Mouse (Mus musculus): ENCODE measurements at regions not wholly inside any gene's neighbourhood (a gene's known extent, or its start where the extent isn't known, plus 50 kb on each side); places are given as distances from the start of the nearest gene placed in this dataset.

DNA sequence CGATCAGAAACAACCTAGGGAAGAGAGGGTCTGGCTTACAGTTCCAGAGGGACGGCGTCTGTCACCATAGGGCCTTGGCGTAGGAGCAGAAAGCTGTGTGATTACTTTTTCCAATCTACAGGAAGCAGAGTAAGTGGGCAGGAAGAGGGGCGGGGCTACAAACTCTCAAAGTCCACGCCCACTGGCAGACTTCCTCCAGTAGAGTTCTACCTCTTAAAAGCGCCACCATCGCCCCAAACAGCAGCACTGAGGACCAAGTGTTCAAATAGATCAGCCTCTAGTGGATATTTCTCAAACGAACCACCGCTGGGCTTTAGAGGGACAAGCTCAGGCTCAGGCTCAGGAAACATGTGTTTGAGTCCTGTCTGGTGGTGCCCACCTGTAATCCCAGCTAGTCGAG is 231.2 kb upstream of the Msx2 start:
- no peak for DNase-seq (ENCODE audit: low spot score in 2 of 2)

DNA sequence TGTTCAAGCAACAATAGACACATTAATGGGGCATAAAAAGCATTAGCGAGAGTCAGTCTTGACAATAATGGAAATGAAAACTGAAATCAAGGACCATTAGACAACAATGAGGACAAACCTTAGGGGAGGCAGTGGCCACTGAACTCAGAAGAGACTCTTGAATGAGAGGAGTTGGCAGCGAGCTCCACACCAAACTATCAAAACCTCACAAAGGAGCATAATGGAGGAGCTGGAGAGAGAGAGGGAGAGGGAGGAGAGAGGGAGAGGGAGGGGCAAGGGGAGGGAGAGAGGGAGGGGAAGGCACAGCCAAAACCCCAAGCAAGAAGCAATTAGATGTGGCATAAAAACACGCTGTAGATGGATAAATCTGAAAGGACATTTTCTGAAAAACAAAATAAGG is 227.4 kb upstream of the Msx2 start:
- no peak for DNase-seq (ENCODE audit: low spot score in 2 of 2)

DNA sequence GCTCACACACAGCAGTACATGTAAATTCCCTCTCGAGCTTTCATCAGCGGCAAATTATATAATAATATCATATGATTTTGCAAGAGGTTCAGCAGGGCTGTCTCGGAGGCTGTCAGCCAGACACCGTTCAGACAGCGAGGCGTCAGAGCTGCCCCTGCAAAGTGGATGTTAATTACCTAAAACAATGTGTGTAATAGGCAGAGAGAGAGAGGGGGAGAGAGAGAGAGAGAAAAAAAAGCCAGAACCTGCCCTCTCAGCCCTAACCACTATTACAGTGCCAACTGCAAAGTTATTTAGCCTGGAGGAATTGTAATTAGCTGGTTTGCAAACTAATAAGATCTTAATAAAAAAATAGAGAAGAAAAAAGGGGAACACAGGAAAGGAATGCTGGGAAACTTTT is 225.1 kb upstream of the Msx2 start:
- DNase-seq (ENCODE audit: low spot score in 2 of 2): no peak

DNA sequence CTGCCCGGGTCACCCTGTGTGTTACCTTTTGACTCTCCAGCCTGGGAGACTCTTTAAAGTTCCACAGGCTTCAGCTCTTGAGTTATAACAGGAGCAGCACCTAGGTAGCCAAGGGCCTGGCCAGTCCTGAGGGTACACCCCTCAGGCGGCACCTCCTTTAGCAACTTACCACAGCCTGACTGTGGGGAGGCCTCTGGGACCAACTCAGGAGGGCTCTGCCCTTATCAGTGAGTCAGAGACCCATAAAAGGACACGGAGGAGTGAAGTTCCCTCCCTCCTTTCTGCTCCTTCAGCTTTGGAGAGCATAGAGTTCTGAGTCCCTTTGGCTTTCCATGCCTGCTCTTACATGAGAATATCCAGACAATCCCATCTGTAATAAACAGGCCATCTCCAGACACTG is 222.5 kb upstream of the Msx2 start:
- DNase-seq (ENCODE audit: low spot score in 2 of 2): peak in 1 of 2 experiments; percentile 11

DNA sequence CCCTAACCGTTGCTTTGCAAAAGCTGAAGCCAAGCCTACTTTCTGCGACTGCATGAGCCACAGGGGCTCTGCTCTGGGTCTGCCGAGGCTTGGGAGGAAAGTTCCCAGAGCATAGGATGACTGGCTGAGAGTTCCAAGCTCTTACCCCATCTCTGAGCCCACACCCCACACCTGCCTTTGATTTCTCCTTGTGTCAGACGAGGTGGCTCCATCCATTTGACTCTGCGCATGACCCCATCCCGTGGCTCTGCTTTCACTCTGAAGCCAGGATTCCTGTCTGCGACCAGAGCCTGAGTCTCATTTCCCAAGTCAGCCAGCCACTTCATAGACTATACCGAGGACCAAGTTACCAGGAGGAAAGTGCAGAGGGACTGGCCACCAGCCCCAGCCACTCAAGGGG is 216.1 kb upstream of the Msx2 start:
- no peak for DNase-seq (ENCODE audit: low spot score in 2 of 2)

DNA sequence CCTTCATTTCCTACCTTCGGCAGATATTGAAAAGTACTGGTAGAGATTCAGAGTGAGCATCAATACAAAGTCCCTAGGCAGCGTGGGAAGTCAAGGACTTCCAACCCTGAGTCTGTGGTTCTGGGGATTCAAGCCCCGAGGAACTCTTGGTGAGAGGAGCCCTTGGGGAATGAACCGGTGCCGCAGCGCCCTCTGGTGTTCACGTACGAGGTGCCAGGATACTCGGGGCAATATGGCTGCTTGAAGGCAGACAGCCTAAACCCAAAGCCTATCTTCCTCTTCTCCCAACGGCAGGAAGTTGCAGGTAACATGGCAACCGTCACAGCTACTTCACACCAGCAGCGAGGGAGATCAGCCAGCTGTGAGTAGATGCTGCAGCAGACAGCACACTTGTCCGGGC is 215.6 kb upstream of the Msx2 start:
- peak; percentile 73 to 76 for DNase-seq (ENCODE audit: low spot score in 2 of 2)

DNA sequence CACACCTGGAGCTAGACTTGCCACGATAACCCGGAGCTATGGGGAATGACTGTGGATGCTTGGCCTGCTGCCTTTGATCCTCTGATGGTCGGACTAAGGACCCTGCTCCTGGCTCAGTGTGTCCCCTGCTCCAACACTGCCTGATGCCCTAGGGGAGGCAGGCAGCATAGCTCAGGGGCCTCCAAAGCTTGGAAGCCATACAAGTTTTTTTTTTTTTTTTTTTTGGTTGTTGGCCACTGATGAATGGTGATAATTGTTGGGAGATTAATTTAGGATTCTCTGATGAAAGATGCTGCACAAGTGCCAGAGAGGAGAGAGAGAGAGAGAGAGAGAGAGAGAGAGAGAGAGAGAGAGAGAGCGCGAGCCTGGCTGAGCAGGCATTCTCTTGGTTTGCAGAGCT is 211.6 kb upstream of the Msx2 start:
- DNase-seq (ENCODE audit: low spot score in 2 of 2): no peak

DNA sequence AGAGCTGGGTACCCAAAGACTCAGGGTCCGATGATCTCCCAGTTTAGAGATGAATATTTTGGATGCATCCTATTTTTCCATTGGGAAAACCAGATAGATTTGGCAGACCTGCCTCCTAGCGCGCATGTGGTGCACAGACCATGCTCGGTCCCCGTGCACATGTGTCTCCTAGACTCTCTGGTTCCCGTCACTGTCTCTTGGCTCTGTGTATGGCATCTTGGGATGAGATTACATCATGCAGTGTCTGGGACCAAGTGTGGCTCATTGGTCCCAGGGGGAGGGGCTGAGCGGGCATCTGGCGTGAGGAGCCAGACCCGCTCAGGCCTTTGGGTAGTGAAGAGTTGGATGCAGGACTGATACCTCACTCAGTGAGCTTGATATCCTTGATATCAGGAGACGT is 204.3 kb upstream of the Msx2 start:
- no peak for DNase-seq (ENCODE audit: low spot score in 2 of 2)

DNA sequence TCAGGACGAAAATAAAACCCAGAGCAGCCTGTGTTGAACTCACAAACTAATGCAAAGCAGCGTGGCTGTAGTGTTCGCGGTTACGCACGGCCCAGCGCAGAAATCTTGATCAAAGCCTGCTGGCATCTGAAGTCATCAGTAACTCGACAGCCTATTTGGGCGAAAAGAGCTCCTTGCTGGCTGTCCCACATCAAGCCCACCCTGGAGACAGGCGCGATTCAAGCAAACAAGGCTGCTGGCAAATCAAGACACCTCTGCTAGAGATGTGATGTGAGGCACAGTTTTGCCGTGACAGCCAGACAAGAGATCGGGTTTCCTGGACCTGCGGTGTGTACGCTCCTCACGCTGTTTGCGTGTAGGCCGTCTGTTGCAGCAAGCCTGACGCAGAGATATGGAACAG is 197.5 kb upstream of the Msx2 start:
- DNase-seq (ENCODE audit: low spot score in 2 of 2): no peak

DNA sequence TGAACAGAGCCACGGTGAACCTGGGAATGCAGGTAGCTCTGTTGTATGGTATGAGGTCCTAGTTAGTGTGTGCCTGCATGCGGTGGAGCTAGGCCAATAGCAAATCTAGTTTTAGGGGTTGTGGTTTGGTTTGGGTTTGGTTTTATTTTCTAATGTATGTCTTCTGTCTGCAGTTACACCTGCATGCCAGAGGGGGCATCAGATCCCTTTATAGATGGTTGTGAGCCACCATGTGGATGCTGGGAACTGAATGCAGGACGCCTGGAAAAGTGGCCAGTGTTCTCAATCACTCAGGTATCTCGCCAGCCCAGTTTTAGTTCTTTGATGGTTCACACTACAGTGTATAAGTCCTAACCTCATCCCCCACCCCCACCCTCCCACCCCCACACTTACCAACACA is 194.6 kb upstream of the Msx2 start:
- no peak for DNase-seq (ENCODE audit: low spot score in 2 of 2)

DNA sequence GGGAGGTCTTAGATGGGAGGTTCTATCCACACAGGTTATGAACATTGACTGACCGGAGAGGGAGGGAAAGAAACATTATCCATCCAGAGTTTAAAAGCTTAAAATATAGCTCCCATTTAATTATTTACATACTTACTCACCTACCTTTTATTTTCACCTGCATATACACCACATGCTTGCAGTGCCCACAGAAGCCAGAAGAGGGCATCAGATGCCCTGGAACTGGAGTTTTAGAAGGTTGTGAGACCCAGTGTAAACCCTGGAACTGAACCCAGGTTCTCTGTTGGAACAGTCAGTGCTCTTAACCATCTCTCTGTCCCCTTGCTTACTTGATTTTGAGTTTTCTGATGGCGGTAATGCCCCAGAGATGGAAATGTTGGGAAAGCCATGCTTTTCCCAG is 192.7 kb upstream of the Msx2 start:
- no peak for DNase-seq (ENCODE audit: low spot score in 2 of 2)

DNA sequence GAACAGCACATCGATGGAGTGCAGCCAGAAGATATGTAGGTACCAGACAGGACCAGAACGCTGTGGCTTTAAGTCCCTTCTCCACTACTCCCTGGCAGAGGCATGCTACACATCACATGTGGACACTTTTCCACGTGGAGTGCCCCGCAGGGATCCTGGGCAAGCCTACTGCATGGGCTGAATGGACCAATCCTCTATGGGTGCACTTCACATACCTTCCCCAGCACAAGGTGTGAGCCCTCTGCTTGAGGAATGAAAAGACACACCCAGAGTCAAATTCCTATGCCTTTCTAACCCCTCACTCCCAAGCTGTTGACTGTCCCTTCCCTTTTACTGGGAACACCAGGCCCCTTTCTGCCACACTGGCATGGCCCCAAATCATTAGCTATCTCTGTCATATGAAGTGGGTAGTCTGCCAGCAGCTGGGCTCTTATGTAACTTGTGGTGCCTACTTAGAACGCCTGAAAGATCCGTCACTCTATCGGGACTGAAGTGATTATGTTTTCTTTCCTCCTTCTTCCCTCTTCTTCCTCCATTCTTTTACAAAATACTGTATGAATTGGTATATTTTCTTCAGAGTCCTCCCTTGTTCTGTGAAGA is 191.9 kb upstream of the Msx2 start:
- DNase-seq (ENCODE audit: low spot score in 2 of 2): no peak

DNA sequence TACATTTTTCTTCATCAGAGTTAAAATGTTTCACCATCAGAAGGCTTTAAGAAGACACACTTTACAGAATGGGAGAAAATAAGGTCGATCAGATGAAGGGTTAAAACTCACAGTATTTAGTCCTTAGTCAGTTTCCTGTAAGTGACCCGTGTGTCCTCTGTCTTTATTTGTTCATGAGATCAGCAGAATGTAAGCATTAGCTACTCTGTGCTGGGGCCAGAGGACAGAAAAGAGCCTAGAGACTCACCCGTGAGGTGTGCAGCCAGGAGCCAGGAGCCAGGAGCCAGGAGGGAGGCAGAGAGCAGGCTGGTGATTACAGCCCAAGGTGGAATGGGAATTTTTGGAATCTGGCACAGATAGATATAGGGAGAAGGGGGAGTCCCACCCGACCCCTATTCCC is 180.0 kb upstream of the Msx2 start:
- no peak for DNase-seq (ENCODE audit: low spot score in 2 of 2)

DNA sequence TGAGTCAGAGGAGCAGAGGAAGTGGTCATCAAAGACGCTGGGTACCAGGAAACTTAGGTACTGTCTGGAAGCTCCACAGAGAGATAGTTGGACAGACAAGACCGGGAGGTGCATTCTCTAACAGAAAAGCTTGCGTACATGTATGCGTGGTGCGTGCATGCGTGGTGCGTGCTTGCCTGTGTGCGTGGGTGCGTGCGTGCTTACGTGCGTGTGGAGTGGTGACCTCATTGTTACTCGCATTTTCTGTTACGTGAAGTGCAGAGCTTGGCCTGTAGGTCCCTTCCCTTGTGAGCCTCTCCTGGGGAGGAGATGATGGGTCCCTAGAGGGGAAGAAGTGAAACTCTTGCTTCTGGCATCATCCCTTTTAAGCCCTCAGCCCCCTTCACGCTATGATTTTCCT is 175.5 kb upstream of the Msx2 start:
- no peak for DNase-seq (ENCODE audit: low spot score in 2 of 2)

DNA sequence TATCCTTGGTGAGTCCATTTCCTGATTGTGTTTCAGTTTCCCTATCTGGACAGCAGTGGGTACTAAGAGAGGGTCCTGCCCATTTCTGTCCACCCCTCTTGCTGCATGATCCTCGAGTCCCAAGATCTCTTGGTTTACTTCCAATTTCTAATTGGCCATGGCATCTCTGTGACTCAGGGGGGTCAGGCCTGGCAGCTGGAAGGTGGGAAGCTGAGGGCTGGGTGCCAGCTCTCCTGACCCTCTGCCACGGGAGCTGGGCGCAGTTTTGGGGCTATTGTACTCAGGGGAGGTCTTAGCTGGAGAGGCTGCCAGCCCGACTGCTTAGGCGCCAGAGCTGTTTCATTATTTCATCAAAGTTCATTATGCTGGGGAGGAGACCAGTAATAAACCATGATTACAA is 169.7 kb upstream of the Msx2 start:
- DNase-seq (ENCODE audit: low spot score in 2 of 2): no peak

DNA sequence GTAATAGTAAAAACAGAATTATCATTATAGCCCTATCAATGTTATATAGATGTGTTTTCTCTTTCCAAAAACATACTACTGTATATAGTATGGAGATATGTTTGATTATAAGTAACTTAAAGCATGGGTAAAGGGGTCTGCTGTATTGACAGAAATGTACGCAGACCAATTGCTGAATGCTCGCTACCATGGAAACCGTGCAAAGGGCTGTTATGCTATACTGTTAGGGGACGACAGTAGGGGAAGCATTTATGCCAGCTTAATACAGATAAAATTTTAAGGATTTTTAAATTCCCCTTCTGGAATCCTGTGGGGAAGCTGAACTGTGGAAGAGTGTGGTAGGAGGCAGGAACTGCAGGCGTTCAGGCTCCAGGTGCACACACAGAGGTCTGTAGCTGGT is 166.7 kb upstream of the Msx2 start:
- no peak for DNase-seq (ENCODE audit: low spot score in 2 of 2)

DNA sequence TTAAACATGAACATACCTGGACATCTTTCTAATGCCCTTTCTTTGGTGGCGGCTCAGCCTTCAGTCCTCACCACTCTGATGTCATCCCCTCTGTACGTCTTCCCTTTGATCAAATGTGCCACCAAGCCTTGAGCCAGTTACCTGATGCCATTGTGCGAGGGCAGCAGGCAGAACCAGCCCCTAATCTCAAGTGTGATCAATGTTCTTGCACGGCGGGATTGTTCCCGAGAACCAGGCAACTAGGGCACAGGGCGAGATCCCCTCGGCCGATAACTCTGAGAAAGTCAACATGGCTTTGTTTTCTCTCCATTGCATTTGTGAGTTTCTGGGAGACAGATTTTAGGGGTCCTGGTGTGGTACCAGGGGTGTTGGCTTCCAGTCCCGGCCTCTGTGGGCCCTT is 166.2 kb upstream of the Msx2 start:
- peak; percentile 52 to 80 for DNase-seq (ENCODE audit: low spot score in 2 of 2)

DNA sequence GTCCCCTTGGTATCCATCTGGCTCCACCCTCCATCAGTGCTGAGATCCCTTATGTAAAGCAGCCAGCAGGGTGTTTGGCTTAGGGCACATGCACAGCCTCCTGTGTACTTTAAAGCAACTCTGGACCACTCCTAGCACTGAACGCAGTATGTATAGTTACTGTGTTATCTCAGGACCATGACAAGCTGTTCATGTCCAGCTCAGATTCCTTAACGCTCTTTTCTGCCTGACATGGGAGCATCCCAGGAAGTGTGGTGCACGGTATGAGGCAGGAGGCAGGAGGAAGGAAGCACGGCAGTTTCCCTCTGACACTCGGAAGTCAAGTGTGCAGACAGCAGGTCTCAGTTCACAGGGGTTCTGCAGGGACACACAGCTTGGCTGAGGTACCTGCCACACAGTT is 163.1 kb upstream of the Msx2 start:
- DNase-seq (ENCODE audit: low spot score in 2 of 2): no peak

DNA sequence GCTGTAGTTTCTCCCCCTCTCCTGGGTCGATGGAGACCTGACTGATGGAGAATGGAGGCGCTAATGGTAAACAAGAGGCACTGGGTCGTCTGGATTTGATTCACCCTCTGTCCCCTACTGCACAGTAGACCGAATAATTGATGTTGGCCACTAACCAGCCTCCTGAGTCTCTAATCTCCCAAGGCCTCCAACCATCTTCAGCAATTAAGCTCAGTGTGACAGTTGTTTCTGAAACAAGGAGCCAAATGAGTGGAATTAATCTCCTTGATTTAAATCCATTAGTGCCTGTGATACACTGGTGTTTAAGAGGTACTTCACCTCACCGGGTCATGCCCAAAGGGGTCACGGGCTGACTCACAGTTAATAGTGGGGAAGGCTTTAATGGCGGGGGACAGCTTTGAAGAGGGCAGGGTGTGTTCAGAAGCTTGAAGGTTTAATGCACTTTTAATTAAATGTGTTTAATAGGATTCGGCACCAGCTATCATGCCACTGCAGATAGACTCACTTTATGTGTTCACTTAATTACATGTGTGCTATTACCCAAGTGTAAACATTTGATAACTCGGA is 161.8 kb upstream of the Msx2 start:
- no peak for DNase-seq (ENCODE audit: low spot score in 2 of 2)

DNA sequence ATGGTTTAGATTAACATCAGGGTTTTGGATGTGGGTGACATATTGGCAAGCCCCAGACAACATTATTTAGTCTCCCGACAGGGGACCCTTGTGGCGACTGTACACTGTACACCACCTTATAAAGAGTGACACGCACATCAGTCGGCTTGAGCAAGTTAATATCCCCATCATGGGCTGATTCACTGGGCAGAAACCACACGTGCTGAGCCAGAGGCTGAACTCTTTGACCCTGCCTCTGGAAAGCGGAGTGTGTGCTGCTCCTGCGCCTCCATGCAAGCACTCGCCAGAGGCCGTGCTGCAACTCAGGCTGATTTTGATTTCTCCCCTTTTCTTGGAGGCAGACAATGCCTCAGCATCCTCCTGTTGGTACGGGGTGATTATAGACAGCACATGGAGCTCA is 125.2 kb upstream of the Msx2 start:
- no peak for DNase-seq (ENCODE audit: low spot score in 2 of 2)

DNA sequence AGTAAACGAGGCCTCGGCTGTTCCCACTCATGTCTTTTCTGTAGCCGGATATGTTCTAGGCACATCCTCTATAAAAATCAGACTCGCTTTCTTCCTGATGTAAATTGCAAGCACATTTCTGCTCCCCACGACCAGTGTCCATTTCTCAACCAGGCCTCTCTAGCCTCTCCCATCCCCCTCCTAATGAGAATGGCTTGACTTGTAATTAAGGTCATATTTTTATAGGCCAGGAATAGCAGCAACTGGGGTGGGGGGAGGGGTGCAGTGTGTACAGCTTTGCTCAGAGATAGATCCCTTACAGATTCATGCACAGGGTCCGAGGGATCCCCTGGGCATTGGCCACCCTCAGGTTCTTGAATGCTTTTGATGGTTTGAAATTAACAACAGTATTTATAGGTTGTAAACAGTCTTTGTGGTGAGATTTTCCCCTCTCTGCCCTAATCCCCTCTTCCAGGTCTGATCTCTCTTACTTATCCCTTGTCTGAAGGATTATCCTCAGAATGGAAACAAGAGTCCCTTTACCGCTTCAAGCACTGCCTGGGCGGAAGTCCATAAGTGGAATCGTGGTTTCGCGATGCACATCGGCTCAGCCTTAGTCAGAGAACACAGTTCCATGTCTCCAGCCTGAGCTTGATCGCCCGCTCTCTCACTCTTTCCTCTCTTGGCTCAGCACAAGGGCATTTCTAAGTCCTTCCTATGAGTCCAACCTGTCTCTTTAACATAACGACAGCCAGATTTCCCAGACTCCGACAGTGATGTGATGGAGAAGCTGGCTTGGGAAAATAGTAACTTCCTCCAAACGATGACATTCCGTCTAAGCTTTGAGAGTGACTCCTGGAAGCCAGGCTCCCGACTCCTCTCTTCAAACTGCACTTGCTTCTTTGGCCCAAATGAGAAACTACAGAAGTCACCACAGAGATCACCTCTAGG is 124.3 kb upstream of the Msx2 start:
- DNase-seq (ENCODE audit: low spot score in 2 of 2): no peak

DNA sequence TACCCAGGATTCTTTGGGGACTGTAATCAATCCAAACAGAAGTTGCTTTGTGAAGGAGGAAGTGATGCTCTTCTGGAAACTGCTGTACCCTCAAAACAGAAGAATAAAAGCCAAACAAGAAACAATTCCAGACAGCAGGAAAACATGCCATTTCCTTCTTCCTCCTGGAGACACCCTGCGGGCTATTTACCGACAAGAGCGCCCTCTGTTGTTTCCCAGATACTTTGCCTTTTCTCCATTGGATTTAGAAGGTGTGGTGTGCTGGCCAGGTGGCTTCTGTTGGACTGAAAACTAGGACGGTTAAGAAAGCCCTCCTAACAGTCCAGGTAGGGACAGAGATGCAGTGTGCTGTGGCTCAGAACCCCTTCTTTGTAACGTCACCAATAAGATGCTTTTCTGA is 119.9 kb upstream of the Msx2 start:
- DNase-seq (ENCODE audit: low spot score in 2 of 2): peak; percentile 5 to 19

DNA sequence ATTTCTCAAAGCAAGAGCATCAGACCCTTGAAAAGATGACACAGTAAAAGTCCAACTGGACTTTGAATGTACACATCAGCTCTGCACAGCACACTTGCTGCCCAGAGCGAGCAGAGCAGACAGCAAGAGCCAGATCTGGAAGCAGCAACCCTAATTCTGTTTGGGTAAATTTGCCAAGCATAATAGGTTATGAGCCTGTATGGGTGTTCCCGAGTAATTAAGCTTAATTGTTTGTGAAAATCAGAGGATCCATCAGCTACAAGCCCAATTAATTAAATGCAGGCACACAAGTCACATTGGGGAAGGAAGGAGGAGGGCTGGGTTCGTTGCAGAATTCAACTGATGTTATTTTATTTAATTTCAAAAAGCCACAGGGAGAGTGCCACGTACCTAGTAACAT is 113.9 kb upstream of the Msx2 start:
- no peak for DNase-seq (ENCODE audit: low spot score in 2 of 2)
